Mouse (Mus musculus): ENCODE results near the gene Kif9. TPM values are rescaled to one million over a fixed set of nuclear protein-coding genes. Genes with fewer than 3 reads are reported as not detected.
A peak's percentile ranks its signal among the peaks of the same experiment; 100 is the strongest.

Gene Kif9
- polyA plus RNA-seq, 1 experiment from 2014 or later = 4.1 TPM

DNA sequence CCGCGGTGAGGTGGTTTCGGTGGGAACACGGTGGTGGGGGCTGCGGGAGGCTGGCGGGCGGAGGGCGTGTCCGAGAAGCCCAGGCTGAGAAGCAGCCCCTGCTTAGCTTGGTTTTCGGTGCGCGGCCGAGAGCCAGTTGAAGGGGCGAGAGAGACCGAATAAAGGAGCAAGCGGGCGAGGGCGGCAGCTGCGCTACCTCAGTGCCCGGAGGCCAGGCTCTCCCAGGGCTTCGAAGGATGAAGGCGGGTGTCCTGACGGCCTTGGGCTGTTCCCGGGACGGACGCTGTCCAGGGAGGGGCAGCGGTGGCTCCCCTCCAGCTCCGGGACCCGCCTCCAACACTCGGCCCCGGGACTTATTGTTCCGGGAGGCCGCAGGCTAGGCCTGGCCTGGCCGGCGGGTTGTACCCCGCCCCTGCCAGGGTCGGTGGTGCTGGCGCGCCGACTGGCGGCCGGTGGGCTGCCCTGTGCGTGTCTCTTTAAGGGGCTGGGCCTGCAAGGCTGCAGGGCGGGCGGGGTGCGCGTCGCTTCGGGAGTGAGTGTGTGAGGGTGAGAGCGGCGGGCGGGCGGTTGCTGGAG lies 55.2 kb downstream of the Kif9 start:
- Histone ChIP-seq H3K27me3 (replicated peaks; ENCODE audit: control insufficient read depth, insufficient read depth, low read length) (no peaks in the 10 kb centered on the region), H3K36me3 (ENCODE audit: control insufficient read depth, insufficient read depth, low read length) (0 out of 2 replicates have a peak, but pooled peaks cover 4% of the 10 kb centered on the region), H3K4me1 (ENCODE audit: control insufficient read depth, insufficient read depth, low read length) (peaks cover 21% of the 10 kb centered on the region), H3K9ac (ENCODE audit: low read depth, low read length) (peak overlapping the region; percentile 100), H3K27ac (replicated peaks; ENCODE audit: low read depth, low read length) (peak overlapping the region; percentile 100), H3K4me3 (ENCODE audit: low read depth, low read length) (peak overlapping the region; percentile 100), H3K4me2 (ENCODE audit: low read depth, low read length) (peak overlapping the region; percentile 58), H3K9me3 (ENCODE audit: control insufficient read depth, low read length) (no peaks in the 10 kb centered on the region)
- ATAC-seq (ENCODE audit: low read depth) (peak; percentile 99), DNase-seq (ENCODE audit: low spot score) (peak; percentile 99)
- under 1% methylated on average over 27 of the region's 53 CpGs for WGBS

DNA sequence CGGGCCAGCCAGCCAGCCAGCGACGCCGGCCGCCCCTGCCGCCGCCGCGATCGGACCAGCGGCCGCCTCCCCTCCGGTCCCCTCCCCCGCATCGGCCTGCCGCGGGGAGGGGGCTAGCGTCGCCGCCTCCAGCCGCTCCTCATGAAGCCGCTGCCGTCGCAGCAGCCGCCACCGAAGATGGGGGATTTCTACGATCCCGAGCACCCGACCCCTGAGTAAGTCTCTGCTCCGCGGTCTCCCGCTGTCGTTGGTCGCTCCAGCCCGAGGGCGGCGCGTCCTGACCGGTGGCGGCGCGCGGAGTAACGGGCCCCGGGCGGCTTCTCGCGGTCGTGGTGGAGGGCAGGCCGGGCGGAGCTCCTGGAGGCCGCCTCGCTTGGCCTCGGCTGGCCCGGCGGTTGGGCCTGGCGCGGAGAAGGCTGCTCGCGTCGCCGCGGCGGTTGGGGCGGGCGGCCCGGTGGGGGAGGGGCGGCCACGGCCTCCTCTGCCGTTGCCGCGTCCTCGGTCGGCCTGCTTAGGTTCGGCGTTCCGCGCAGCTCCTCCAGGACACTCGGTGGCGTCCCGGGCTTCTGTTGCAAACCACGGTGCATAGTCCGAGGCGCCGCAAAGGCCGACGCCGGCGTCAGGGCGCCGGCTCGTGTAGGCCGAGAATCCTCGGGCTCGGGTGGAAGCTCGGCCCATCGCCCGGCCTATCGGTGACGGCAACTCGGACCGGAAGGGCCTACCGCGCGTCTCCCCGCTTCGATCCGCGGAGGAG lies 56.0 kb downstream of the Kif9 start, which contains the start of gene Setd2:
Gene Setd2 (plus strand): TSS at position 60 of the 754 bp plus-strand sequence.
- Histone ChIP-seq H3K4me3 (ENCODE audit: low read depth, low read length) (peak within 1 kb of the TSS; percentile 100), H3K4me2 (ENCODE audit: low read depth, low read length) (peak within 1 kb of the TSS; percentile 86), H3K27me3 (replicated peaks; ENCODE audit: control insufficient read depth, insufficient read depth, low read length) (no peaks in the 10 kb centered on the region), H3K36me3 (ENCODE audit: control insufficient read depth, insufficient read depth, low read length) (0 out of 2 replicates have a peak, but pooled peaks cover 4% of the 10 kb centered on the region), H3K27ac (replicated peaks; ENCODE audit: low read depth, low read length) (peak within 1 kb of the TSS; percentile 100), H3K4me1 (ENCODE audit: control insufficient read depth, insufficient read depth, low read length) (peaks cover 21% of the 10 kb centered on the region), H3K9ac (ENCODE audit: low read depth, low read length) (peak within 1 kb of the TSS; percentile 100), H3K9me3 (ENCODE audit: control insufficient read depth, low read length) (no peaks in the 10 kb centered on the region)
- under 1% methylated on average over 31 of the region's 109 CpGs for WGBS
- ATAC-seq (ENCODE audit: low read depth) (peak; percentile 51), DNase-seq (ENCODE audit: low spot score) (peak; percentile 42)

DNA sequence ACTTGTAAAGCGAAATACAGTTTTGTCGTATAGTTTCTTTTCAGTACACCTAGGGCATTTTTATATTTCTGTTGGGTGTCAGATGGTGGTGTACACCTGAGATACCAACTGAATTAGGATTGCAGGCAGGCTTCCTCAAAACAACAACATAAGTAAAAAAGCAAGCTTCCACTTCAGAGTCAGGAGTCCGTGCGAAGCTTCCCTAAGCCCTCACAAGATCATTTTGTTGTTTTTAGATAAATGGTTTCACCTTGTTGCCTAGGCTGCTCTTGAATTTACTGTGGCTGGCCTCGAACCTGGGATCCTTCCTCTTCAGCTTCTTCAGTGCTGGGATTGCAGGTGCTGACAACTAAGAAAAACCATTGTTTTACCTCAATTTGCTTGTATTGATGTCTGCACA lies 56.9 kb downstream of the Kif9 start:
- peak overlapping the region; percentile 100 for H3K9ac ChIP-seq (ENCODE audit: low read depth, low read length)
- WGBS = 29% methylated on average over 5 of the region's 5 CpGs
- 0 out of 2 replicates have a peak, but pooled peaks cover 4% of the 10 kb centered on the region for H3K36me3 ChIP-seq (ENCODE audit: control insufficient read depth, insufficient read depth, low read length)
- no peak for DNase-seq (ENCODE audit: low spot score)
- H3K27me3 ChIP-seq (replicated peaks; ENCODE audit: control insufficient read depth, insufficient read depth, low read length) = no peaks in the 10 kb centered on the region
- peak overlapping the region; percentile 86 for H3K4me2 ChIP-seq (ENCODE audit: low read depth, low read length)
- peaks cover 21% of the 10 kb centered on the region for H3K4me1 ChIP-seq (ENCODE audit: control insufficient read depth, insufficient read depth, low read length)
- peak overlapping the region; percentile 100 for H3K27ac ChIP-seq (replicated peaks; ENCODE audit: low read depth, low read length)
- peak overlapping the region; percentile 100 for H3K4me3 ChIP-seq (ENCODE audit: low read depth, low read length)
- ATAC-seq (ENCODE audit: low read depth) = no peak
- H3K9me3 ChIP-seq (ENCODE audit: control insufficient read depth, low read length) = no peaks in the 10 kb centered on the region

DNA sequence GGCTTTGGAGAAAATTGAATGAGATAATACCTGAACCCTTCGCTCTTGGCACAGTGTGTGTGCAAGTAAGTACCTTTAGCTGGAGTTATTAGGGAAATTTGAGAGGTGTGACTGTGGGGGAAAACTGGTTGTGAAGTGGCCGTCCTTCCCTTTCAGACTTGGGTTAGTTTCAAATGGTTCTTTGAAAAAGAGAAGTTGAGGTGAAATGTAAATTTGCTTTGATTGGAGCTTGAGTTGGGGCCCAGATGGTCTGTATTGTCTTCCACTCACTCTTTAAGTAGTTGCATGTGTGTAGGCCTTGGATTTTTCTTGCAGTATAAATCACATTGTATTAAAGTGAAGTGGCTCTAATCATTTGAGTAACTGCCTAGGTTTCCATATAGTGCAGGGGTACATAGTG lies 58.4 kb downstream of the Kif9 start:
- Histone ChIP-seq H3K27me3 (replicated peaks; ENCODE audit: control insufficient read depth, insufficient read depth, low read length) (no peaks in the 10 kb centered on the region), H3K9ac (ENCODE audit: low read depth, low read length) (0 out of 2 replicates have a peak overlapping the region, but pooled peaks have one; percentile 30), H3K9me3 (ENCODE audit: control insufficient read depth, low read length) (no peaks in the 10 kb centered on the region), H3K4me1 (ENCODE audit: control insufficient read depth, insufficient read depth, low read length) (peaks cover 21% of the 10 kb centered on the region), H3K36me3 (ENCODE audit: control insufficient read depth, insufficient read depth, low read length) (0 out of 2 replicates have a peak, but pooled peaks cover 4% of the 10 kb centered on the region), H3K4me2 (ENCODE audit: low read depth, low read length) (peak overlapping the region; percentile 86), H3K4me3 (ENCODE audit: low read depth, low read length) (no peak overlapping the region), H3K27ac (replicated peaks; ENCODE audit: low read depth, low read length) (no peak overlapping the region)
- DNase-seq (ENCODE audit: low spot score) = no peak
- WGBS = 47% methylated on average over 2 of the region's 2 CpGs
- no peak for ATAC-seq (ENCODE audit: low read depth)

DNA sequence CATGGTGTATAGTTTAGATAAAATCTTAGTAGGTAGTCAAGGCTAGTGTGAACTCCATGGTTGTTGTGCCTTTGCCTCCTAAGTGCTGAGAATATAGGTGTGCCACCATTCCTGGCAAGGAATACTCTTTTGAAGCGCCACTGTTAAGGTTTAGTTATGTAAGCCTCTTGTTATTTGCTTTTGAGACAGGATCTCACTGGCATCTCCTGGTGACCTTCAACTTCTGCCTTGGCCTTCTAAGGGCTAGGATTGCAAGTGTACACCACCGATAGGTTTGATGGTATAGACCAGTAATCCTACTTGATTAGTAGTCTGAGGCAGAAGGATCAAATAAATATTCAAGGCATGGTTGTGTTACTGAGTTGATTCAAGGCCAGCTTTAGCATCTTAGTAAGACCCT lies 59.9 kb downstream of the Kif9 start:
- no peaks in the 10 kb centered on the region for H3K27me3 ChIP-seq (replicated peaks; ENCODE audit: control insufficient read depth, insufficient read depth, low read length)
- H3K36me3 ChIP-seq (ENCODE audit: control insufficient read depth, insufficient read depth, low read length) = 0 out of 2 replicates have a peak, but pooled peaks cover 4% of the 10 kb centered on the region
- H3K4me1 ChIP-seq (ENCODE audit: control insufficient read depth, insufficient read depth, low read length) = peaks cover 21% of the 10 kb centered on the region
- no peak overlapping the region for H3K4me3 ChIP-seq (ENCODE audit: low read depth, low read length)
- ATAC-seq (ENCODE audit: low read depth) (no peak), DNase-seq (ENCODE audit: low spot score) (no peak)
- 95% methylated on average over 2 of the region's 2 CpGs for WGBS
- H3K27ac ChIP-seq (replicated peaks; ENCODE audit: low read depth, low read length) = no peak overlapping the region
- no peaks in the 10 kb centered on the region for H3K9me3 ChIP-seq (ENCODE audit: control insufficient read depth, low read length)
- H3K4me2 ChIP-seq (ENCODE audit: low read depth, low read length) = no peak overlapping the region
- no peak overlapping the region for H3K9ac ChIP-seq (ENCODE audit: low read depth, low read length)

DNA sequence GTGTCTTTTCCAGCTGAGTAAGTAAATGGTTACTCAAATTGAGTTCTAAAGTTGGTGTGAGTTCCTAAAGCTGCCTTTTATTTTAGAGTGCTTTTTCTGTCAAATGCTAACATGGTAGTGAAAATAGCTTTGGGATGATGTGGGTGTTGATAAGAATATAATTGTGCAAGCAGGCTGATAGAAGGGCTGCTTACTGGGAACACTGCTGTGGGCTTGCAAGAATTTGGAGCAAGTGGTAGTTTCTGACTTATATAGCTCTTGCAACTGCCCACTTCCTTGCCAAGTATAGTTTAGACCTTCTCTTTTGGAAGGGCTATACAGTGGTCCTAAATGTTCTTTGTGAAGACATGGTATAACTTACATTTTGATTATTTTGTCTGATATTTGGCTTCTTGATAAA lies 61.8 kb downstream of the Kif9 start:
- DNase-seq (ENCODE audit: low spot score) = no peak
- Histone ChIP-seq H3K9me3 (ENCODE audit: control insufficient read depth, low read length) (no peaks in the 10 kb centered on the region), H3K4me2 (ENCODE audit: low read depth, low read length) (no peak overlapping the region), H3K4me1 (ENCODE audit: control insufficient read depth, insufficient read depth, low read length) (peaks cover 21% of the 10 kb centered on the region), H3K36me3 (ENCODE audit: control insufficient read depth, insufficient read depth, low read length) (0 out of 2 replicates have a peak, but pooled peaks cover 4% of the 10 kb centered on the region), H3K4me3 (ENCODE audit: low read depth, low read length) (no peak overlapping the region), H3K27me3 (replicated peaks; ENCODE audit: control insufficient read depth, insufficient read depth, low read length) (no peaks in the 10 kb centered on the region), H3K9ac (ENCODE audit: low read depth, low read length) (no peak overlapping the region), H3K27ac (replicated peaks; ENCODE audit: low read depth, low read length) (no peak overlapping the region)
- no peak for ATAC-seq (ENCODE audit: low read depth)

DNA sequence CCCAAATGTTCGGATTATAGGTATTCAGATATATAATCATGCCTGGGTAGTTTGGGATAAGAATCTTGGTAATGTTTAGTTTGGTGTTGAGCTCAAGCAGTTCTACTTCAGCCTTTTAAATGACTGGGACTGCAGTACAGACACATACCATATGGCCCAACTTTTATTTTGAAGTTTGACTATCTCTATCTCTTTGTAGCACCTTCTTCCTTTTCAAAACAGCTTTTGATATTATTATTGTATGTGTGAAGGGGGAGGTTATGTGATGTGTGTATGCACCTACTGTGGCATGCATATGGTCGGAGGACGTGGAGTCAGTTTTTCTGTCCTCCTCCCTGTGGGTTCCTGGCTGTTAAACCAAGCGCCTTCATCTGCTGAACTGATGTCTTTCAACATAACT lies 65.2 kb downstream of the Kif9 start:
- no peak overlapping the region for H3K9ac ChIP-seq (ENCODE audit: low read depth, low read length)
- no peak for DNase-seq (ENCODE audit: low spot score)
- H3K4me3 ChIP-seq (ENCODE audit: low read depth, low read length) = no peak overlapping the region
- H3K27me3 ChIP-seq (replicated peaks; ENCODE audit: control insufficient read depth, insufficient read depth, low read length) = no peaks in the 10 kb centered on the region
- no peaks in the 10 kb centered on the region; the same call in 1 of the 2 replicates for H3K4me1 ChIP-seq (ENCODE audit: control insufficient read depth, insufficient read depth, low read length)
- H3K9me3 ChIP-seq (ENCODE audit: control insufficient read depth, low read length) = no peaks in the 10 kb centered on the region
- peaks cover 4% of the 10 kb centered on the region for H3K36me3 ChIP-seq (ENCODE audit: control insufficient read depth, insufficient read depth, low read length)
- ATAC-seq (ENCODE audit: low read depth) = no peak
- WGBS = 85% methylated on average over 4 of the region's 4 CpGs
- H3K4me2 ChIP-seq (ENCODE audit: low read depth, low read length) = no peak overlapping the region
- H3K27ac ChIP-seq (replicated peaks; ENCODE audit: low read depth, low read length) = no peak overlapping the region

DNA sequence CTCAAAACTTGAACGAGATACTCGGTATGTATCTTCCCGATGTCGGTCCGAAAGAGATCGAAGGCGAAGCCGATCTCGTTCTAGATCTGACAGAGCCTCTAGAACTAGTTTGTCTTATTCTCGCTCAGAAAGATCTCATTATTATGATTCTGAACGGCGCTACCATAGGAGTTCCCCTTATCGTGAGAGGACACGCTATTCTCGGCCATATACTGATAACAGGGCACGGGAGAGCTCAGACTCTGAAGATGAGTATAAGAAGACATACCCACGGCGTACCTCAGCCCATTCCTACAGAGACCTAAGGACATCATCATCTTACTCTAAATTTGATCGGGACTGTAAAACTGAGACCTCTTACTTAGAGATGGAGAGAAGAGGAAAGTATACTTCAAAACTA lies 71.5 kb downstream of the Kif9 start:
- H3K4me2 ChIP-seq (ENCODE audit: low read depth, low read length) = no peak overlapping the region
- H3K36me3 ChIP-seq (ENCODE audit: control insufficient read depth, insufficient read depth, low read length) = peaks cover 64% of the 10 kb centered on the region
- ATAC-seq (ENCODE audit: low read depth) (no peak), DNase-seq (ENCODE audit: low spot score) (no peak)
- no peak overlapping the region for H3K4me3 ChIP-seq (ENCODE audit: low read depth, low read length)
- H3K9me3 ChIP-seq (ENCODE audit: control insufficient read depth, low read length) = no peaks in the 10 kb centered on the region
- no peak overlapping the region for H3K9ac ChIP-seq (ENCODE audit: low read depth, low read length)
- no peaks in the 10 kb centered on the region for H3K4me1 ChIP-seq (ENCODE audit: control insufficient read depth, insufficient read depth, low read length)
- H3K27me3 ChIP-seq (replicated peaks; ENCODE audit: control insufficient read depth, insufficient read depth, low read length) = no peaks in the 10 kb centered on the region
- WGBS = 98% methylated on average over 19 of the region's 19 CpGs
- H3K27ac ChIP-seq (replicated peaks; ENCODE audit: low read depth, low read length) = no peak overlapping the region

All from embryonic facial prominence, embryonic 14.5 days (tissue).